Mouse (Mus musculus) heart, postnatal 0 days (tissue): ENCODE results near the gene Twnk.

Source experiments
- CTCF ChIP-seq: IDR thresholded peaks from 2 replicates; pipeline ENCODE4 v1.5.1; 2016; ENCODE audit warnings: antibody characterized with exemption, control low read depth, low read depth
- EP300 ChIP-seq: IDR thresholded peaks from 2 replicates; pipeline ENCODE4 v1.6.1; 2016; ENCODE audit warnings: antibody characterized with exemption, low read depth

GRCm38 (mm10) chr19:45003740-45004516 lies 1.5 kb upstream of the Twnk start:
- TF ChIP-seq CTCF = no peak
- no peak for TF ChIP-seq EP300
